Mouse (Mus musculus) layer of hippocampus, adult 11-12 months (tissue): ENCODE data around the gene Hist1h2bf.

Experiments
- DNase-seq: peaks from one replicate; pipeline ENCODE4 v3.0.0; 2022; ENCODE audit warnings: low spot score

The Hist1h2bf gene

GRCm38 (mm10) chr13:23529005-23529404, 45.0 kb downstream of the Hist1h2bf start:
- no peak for DNase-seq

GRCm38 (mm10) chr13:23526312-23526711, 47.7 kb downstream of the Hist1h2bf start:
- peak; percentile 96 for DNase-seq

GRCm38 (mm10) chr13:23525901-23526300, 48.1 kb downstream of the Hist1h2bf start:
- no peak for DNase-seq

GRCm38 (mm10) chr13:23524654-23525053, 49.3 kb downstream of the Hist1h2bf start:
- peak; percentile 63 for DNase-seq

- no peak for DNase-seq
Measured at GRCm38 (mm10) chr13:23523976-23524375, 50.0 kb downstream of the Hist1h2bf start.
